Mouse (Mus musculus): ENCODE data around the gene Magi2.

Gene Magi2

GRCm38 (mm10) chr5:19747631-19748030 is 520.8 kb downstream of the Magi2 start:
- no peak for DNase-seq

DNA sequence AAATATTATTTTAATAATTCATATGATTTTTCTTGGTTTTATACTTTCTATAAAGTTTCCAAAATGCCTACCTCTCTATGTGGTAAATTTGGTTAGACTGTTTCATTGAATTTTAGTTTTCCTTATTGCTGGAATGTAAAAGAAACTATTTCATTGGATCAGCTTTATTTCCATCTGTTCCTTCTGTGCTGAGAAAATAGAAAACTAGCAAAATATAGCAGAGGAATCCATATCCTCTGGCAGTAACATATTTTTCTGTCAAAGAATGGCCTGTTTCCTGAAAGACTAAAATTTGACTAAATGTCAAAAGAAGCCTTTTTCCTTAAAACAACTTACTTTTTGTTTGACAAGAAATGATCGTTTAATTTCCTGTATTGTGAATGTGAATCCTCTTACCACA is 552.4 kb downstream of the Magi2 start:
- DNase-seq: no peak

GRCm38 (mm10) chr5:19780076-19780475 is 553.2 kb downstream of the Magi2 start:
- DNase-seq: peak in 1 of 2 experiments; percentile 5

GRCm38 (mm10) chr5:19785320-19785719 is 558.5 kb downstream of the Magi2 start:
- no peak for DNase-seq

DNA sequence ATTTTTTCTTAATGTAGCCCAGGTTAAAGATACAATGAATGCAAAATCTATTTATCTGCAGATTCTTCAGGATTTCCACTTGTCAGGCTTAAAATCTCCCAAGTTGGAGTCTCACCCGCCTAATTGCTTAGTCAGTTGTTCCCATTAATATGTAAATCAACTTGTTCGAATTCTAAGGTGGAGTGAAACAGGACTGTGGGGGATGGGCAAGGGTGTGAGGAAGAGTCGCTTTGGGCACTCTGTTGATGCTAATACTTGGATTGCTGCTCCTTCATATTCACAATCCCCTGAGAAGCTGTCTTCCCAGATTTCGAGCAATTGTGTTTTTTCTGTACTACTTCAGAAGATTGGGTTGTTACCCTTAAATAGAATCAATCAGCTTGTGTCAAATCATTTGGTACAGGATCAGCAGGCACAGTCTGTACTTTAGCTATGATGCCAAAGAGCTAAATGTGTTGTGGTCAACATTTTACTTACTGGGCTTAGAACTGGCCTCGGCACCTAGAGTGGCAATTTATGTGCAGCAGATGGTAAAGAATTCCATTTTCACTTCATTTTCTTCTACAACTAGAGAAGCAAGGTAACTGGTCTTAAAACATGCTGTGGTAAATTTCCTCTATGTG is 560.8 kb downstream of the Magi2 start:
- peak in 1 of 2 experiments; percentile 8 for DNase-seq

DNA sequence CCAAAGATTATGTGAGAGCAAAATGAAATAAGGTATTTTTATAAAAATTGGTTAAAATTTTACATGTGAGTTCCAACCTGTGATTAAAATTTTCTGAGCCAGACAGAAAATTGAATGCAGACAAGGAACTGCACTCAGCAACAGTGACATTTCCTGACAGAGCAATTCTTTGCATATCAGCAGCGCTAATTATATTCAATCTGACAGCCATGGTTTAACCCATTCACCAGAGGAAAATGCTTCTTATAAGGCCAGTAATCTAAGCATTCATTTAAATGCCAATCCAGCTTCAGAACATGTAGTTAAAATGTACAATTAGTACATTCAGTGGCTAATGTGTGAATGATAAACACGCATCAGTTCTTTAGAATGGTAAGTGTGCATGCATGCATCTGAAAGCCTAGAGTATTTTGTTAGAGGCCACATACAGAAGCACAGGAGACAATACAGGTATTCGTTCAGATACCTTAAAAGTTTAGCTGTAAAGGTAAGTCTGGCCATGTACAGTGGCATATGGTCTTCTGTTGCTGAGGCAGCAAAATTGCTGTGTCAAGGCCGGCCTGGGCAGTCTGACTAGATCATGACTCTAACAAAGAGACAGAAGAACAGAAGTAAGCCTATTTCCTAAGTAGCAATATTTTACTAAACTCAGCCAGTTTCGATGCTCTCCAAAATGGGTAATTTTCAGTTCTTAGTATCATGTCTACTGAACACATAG is 576.4 kb downstream of the Magi2 start:
- DNase-seq: no peak

DNA sequence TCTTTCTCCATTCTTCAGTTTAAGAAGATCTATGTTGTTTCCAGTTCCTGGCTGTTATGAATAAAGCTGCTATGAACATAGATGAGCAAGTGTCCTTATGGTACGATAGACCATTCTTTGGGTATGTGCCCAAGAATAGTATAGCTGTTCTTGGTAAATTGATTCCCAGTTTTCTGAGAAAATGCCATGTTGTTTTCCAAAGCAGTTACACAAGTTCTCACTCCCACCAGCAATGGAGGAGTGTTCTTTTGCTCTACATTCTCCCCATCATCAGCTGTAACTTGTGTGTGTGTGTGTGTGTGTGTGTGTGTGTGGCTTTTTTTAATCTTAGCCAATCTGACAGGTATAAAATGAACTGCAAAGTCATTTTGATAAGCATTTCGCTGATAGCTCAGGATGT is 595.7 kb downstream of the Magi2 start:
- no peak for DNase-seq

DNA sequence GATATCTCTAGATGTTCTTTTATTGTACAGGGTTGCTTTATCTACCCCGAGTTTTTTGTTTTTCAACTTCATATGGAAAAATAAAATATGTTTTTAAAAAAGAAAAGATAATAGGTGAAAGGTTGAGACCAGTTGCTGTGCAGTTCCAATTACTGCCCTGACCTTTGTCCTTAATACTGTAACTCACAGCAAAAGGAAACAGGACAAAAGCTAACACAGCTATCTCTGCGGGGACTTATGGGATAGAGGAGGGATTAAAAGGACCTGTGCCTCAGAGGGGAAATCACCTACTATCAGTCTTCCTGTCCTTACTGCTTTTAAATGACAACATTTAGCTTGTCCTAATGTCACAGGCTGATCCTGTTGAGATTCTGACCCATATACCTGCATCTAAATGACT is 599.1 kb downstream of the Magi2 start:
- no peak for DNase-seq

- DNase-seq: no peak
Measured at GRCm38 (mm10) chr5:19829341-19829740, 602.5 kb downstream of the Magi2 start.

DNA sequence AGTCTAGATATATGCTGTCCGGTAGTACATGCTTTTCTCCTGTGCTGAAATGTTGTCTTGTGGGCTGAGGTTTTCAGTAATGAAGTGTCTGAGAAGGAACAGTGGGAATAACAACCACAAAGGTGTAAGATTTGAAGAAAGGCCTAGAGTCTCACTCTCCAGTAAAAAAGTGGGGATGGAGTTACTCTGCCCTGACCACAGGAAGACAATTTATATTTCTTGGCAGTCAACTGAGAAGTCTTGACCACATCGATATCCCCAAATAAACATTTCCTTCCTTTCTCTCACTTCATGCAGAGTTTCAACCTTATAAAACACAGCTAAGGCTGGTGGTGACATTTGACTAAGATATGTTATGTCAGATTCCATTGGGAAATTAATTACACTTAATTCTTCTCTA is 636.0 kb downstream of the Magi2 start:
- DNase-seq: no peak

DNA sequence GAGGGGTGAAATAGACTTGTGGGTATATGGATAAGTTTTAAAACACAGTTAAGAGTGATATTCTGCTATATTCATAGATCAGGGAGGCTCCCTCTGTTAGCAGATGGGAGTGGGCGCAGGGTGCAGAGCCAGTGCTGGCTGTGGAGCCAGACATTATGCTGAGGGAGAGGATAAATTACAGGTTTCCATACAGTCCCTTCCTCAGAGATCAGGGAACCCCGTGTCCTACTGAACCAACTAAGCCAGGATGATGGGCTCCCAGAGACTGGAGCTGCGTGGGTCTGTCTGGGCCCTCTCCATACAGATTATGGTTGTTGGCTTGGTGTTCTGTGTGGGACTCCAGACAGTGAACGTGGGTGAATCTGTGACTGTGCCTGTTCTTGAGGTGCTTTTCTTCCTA is 643.6 kb downstream of the Magi2 start:
- DNase-seq: no peak

DNA sequence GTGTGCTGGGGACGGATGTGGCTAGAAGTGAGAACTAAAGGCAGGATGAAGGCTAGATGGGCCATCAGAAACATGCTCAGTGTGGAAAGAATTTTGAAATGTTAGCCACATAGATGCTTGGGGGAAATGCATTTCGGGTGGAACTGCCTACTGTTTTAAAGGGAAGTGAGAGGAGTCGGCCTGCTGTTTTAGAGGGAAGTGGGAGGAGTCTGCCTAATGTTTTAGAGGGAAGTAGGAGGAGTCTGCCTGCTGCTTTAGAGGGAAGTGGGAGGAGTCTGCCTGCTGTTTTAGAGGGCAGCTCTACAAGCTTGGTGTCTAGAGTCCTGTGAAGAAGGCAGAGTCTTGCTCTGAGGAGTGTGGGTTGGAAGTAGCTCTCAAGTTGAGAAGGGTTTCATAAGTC is 664.9 kb downstream of the Magi2 start:
- DNase-seq: no peak

- no peak for DNase-seq
Measured at GRCm38 (mm10) chr5:19895893-19896292, 669.1 kb downstream of the Magi2 start.

DNA sequence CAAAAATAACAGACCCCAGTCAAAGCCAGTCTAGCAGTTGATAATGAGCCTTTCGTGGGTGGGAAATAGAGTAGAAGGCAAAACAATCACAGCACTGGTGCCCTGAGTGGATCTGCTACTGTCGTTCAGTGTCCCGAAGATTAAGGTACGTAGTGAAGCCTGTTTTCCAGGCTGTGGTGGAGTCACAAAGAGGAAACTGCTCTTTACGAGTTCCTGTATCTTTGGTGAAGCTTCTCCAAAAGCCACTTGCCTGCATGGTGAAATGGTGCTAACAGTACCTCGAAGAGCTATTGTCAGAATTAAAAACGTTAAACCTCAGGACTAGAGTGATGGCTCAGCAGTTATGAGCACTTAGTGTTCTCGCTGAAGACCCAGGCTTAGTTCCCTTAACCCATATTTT is 674.8 kb downstream of the Magi2 start:
- no peak for DNase-seq

DNA sequence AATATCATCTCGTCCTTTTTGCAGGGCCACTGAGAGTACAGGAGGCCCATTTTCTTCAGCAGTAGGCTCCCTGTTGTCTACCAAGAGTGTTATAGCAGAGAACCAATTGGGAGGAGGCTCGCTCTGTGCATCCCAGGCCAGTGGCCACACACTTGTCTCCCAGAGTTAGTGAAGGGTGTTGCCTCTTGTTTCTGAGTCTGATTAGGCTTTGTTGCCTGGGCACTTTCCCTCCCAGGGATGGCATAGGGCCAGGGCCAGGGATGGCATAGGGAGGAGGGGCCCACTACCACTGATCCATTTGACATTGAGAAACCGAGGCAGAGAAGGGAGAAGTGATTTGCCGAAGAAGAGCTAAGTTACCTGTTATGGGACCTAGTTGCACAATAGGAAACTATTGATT is 679.8 kb downstream of the Magi2 start:
- no peak for DNase-seq

- peak in 1 of 2 experiments; percentile 32 for DNase-seq
Measured at GRCm38 (mm10) chr5:19907381-19907982, 680.6 kb downstream of the Magi2 start.

DNA sequence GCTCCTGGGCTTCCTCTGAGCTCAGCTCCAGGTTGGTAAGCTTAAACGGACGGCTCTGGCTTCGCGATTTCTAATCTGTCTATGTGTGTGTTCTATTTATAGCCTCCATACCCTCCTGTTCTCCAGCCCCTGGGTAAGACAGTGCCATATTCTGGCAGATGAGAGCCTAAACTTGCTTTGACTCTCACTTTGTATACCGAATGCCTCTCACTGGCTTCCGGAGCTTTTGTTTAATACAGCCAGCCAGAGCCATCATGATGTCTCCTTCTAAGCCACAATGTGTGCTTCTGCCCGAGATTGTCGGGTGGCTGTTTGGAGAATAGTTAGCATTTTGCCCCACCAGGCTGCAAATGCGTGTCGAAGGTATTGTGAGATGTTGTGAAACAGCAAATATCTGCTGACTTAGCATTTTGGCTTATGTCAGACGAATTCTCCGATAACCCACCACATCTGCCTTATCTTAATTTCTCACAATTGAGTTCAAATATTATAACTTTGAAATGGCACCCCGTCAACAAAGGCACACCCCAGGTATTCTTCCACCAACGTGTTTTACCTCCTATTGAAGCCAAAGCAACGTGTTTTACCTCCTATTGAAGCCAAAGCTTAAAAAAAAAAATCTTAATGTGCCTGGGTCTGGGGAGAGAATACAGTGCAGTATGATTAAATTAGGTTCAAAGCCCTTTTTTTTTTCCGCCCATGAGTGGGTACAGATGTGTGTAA is 681.3 kb downstream of the Magi2 start:
- DNase-seq: peak; percentile 50 to 51

DNA sequence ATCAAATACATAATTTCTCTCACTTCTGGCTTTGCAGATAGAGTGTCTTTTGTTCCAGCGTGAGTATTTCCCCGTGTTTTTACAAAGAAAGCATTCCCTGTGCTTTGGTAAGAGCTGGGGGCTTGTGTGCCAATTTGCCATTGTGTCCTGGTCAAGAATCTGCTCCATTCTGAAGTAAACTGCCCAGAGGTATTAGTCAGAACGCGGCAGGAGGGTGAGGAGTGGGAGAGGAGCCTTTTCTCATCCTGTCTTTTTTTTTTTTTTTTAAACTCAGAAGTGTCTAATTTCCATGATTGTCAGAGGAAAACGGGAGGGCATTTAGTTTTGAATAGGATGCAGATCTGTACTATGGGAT is 681.8 kb downstream of the Magi2 start:
- DNase-seq: peak in 1 of 2 experiments; percentile 34

DNA sequence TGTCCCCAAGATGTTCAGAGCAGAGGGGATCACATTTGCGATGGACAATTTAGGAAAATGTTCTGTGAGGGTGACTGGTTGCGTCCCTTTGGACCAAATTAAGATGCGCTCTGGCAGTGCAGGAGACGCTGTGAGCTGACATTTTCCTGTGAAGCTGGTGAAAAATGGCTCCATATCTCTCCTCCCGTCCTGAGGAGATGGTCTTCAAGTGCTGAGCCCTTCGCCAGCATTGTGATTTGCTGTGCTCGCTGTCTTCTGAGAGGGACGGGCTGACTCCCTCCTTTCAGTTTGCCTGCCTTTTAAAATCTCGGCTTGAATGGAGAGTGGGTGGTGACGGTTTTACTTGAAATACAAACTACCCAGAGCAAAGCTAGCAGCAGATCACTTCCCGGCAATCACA is 682.2 kb downstream of the Magi2 start:
- DNase-seq: peak; percentile 35 to 38

GRCm38 (mm10) chr5:19909664-19910063 is 682.8 kb downstream of the Magi2 start:
- DNase-seq: no peak

DNA sequence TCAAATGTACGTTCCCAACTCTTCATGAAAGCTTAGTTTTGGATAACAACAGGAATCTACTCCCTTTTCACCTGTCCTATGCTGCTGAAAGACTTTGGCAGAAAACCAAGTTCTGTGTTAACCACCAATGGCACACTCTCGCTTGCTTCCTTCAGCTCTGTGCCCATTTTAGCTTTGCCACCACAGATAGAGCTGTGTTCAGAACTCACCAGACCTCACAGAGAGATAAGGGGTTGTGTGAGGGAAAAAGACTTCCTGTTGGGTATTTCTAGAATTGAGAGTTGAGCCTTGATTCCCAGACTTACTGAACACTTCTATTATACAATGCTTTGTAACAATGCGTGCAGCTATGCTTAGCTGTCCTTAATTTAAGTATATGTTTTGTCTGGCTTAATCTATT is 705.3 kb downstream of the Magi2 start:
- DNase-seq: no peak

DNA sequence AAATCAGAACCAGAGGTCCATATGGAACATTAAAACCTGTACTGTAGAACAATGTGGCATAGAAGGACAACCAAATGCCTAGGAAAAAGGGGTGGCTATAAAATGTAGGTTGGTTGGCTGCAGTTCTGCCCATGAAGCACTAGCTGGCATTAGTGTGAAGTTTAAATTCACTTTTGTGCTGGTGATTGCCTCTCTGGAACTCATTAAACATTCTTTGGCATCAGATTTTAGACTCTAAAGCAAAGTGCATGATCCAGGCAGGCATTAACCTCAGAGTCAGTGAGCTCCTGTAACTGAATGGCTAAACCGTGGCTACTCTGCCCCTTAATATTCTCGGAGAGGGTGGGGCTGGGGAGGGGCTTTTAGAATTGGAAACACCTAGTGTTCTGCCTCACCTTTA is 706.4 kb downstream of the Magi2 start:
- no peak for DNase-seq

DNA sequence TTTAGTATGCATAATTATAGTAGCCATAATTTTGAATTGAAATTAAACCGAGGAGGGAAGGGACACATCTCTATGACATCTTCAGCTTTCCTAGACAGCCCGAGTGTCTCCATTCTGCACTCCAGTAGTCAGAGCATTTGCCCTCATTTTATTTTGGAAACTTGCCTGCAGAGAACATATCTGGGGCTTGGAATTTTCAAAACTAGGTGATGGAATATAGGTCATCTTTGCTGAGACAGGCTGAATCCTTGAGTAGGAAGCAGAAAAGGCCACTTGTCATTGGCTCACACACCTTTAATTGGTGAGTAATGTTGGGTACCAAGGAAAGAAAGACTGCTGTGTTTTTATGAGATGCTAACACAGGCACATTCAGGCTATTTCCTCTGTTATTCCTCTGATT is 724.3 kb downstream of the Magi2 start:
- DNase-seq: peak in 1 of 2 experiments; percentile 23

- DNase-seq: no peak
Measured at GRCm38 (mm10) chr5:19964113-19964512, 737.3 kb downstream of the Magi2 start.
